Mouse (Mus musculus): ENCODE results near the gene Cyp26a1. TPM values are rescaled to one million over a fixed set of nuclear protein-coding genes. Genes with fewer than 3 reads are reported as not detected.

Cyp26a1 gene
- polyA plus RNA-seq (2017; shearing (Covaris generic)): not detected

DNA sequence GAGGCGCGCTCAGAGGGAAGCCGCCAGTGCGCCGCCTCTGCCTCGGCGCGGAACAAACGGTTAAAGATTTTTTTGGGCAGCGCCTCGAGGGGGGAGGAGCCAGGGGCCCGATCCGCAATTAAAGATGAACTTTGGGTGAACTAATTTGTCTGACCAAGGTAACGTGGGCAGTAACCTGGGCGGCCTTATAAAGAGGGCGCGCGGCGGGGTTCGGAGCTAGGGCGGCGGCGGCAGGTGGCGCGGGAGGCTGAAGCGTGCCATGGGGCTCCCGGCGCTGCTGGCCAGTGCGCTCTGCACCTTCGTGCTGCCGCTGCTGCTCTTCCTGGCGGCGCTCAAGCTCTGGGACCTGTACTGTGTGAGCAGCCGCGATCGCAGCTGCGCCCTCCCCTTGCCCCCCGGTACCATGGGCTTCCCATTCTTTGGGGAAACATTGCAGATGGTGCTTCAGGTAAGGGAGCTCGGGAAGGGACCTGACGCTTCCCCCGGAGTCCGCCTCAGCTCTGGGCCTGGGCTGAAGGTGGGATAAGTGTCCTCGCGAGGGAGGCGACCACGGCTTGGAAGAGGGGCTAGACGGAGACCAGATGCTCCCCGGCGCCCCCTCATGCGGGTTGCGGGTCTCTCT is at the start of gene Cyp26a1:
TSS of gene Cyp26a1 (plus strand) at position 148 of the 622 bp plus-strand sequence.

DNA sequence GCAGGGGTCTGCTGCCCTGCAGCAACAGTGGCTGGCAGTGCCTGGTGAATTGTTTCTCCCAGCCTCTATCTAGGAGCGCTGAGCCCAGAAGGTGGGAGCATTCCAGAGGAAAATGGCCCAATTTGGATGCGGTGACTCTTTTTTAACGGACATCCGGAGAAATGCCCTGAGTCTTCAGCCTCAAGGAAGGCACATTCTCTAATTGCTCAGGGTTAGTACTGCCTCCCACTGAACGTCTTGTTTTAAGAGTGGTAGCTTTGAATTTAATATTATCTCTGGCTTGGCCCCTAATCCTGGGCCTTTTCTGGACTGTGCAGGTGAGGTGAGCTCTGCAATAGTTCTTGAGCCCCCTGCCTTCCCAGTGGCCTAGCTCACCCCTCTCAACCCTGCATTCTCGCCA is 12.3 kb upstream of the Cyp26a1 start, which contains the start of gene Cyp26c1:
TSS of gene Cyp26c1 (plus strand) at position 301 of the 400 bp plus-strand sequence.

Other genes with a start within 250 kb of the Cyp26a1 start
- gene Exoc6, start 147.4 kb upstream of the Cyp26a1 start, polyA plus RNA-seq (2017; shearing (Covaris generic)): 41.5 TPM
- gene Cyp26c1, start 12.2 kb upstream of the Cyp26a1 start, polyA plus RNA-seq (2017; shearing (Covaris generic)): not detected